Mouse (Mus musculus) spleen, postnatal 36 days (tissue): ENCODE measurements around the gene Vsig4.
"Not testable (repeated sequence)": the region's sequence is repeated elsewhere in the genome, so short reads cannot be mapped to it uniquely, and the experiment has no call there.

Experiments used
- DNase-seq, 2 experiments: peaks; one replicate each; pipeline ENCODE4 v3.0.0; 2022; ENCODE audit warnings: low spot score in 2 of 2, mixed read lengths in 1 of 2

Vsig4 gene

GRCm38 (mm10) chrX:96293338-96293737 is at the start of gene Vsig4:
TSS of gene Vsig4 (minus strand) at chrX:96293438.
- no peak for DNase-seq

- DNase-seq, result no peak
Observed at GRCm38 (mm10) chrX:96339108-96339507, 45.9 kb upstream of the Vsig4 start.

DNA sequence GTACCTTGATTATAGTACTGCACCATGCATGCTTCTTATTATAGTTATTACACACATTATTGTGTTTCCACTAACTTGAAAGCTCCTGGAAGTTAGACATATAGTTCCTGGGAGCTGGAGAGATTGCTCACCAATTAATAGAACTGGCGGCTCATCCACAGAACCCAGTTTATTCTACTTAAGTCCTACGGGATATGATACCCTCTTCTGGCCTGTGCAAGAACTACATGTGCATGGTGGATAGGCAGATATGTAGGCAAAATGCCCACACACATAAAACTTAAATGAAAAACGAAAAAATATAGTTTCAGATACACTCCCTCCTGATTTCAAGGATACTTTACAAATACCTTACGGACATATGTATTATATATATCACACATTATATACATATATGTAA is 36.5 kb upstream of the Vsig4 start:
- peak; percentile 4 to 5 for DNase-seq

DNA sequence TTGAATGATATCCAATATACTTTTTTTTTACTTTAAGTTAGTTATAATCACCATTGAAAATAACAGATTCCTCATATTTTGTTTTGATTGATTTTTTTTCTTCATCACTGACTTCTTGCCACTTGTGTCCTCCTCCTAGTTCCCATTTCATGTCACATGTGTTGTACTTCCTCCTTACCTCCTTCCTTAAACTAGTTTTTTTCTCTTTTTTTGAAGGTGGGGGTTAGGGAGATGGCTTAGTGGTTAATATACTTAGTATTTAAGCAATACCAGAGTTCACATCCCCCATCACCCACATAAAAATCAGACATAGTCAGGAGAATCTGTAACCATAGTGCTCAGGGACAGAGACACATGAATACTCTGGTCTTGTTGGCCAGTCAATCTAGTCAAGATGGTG is 36.7 kb downstream of the Vsig4 start:
- DNase-seq, result no peak

- DNase-seq, result peak; percentile 43 to 49
Observed at GRCm38 (mm10) chrX:96239644-96240043, 53.6 kb downstream of the Vsig4 start.

DNA sequence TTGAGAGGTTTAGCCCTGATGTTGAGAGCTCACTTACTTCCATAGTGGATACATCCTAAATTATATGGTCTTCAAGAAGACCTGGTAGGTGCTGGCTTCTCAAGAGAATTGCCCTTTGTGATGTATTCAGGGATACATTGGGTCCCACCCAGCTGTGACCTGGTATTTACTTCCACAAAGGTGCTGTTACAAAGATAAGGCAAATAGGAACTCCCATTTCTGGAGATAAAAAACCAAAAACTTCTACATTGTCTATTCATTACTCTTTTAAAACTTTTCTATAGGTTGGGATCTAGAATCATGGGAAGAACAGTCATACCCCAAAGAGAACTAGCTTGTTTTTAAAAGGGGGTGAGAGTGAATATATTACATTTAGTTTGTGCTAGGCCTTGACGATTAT is 54.2 kb downstream of the Vsig4 start:
- DNase-seq, result no peak

- DNase-seq, result no peak
Observed at GRCm38 (mm10) chrX:96235775-96236174, 57.5 kb downstream of the Vsig4 start.

- no peak for DNase-seq
Observed at GRCm38 (mm10) chrX:96227030-96227429, 66.2 kb downstream of the Vsig4 start.

DNA sequence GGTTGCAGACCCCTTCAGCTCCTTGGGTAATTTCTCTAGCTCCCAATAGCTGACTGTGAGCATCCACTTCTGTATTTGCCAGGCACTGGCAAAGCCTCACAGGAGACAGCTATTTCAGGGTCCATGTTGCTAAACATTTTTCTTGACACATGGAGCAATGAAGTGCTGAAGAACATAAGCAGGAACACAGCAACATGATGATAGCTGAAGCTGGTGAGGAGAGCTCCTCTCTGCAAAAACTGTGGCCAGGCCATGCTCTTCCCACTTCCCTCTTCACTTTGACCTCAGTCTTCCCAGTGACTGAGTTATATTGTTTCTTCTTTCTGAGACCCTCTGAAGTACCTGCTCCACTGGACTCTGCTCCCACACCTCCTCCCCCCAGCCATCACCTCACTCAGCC is 67.8 kb downstream of the Vsig4 start:
- no peak for DNase-seq

- DNase-seq, result no peak
Observed at GRCm38 (mm10) chrX:96224210-96224609, 69.0 kb downstream of the Vsig4 start.

- DNase-seq, result no peak
Observed at GRCm38 (mm10) chrX:96218088-96218487, 75.2 kb downstream of the Vsig4 start.

DNA sequence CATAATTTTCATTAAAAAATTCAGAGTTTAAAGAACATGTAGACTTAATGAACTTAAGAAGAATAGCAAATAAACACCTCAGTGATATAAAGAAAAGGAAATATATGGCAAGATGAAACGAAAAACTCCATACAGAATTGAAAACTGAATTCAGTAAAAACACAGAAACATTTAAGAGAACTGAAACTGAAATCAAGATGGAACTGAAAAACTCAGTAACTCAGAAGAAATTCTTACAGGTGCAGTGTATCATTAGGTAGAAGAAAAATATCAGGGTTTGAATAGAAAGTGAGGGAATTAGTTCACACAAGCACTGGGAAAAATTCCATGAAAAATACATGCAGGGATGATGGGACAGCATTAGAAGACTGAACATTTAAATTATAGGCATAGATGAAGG is 86.4 kb downstream of the Vsig4 start:
- no peak for DNase-seq

DNA sequence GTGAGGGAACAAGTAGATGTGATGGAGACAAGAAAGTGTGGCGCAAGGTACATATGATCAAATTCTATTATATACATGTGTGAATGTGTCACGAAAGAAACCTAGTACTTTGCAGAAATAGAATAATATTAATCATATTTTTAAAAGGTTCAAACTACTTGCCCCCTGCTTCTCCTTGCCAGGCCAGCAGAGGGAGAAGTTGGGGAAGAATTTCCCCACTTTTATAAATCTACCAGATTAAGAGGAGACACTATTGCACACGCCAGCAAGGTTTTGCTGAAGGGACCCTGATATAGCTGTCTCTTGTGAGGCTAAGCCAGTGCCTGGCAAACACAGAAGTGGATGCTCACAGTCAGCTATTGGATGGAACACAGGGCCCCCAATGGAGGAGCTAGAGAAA is 88.1 kb downstream of the Vsig4 start:
- DNase-seq, result not testable (repeated sequence)
